Mouse (Mus musculus) forebrain, embryonic 15.5 days (tissue): ENCODE data around the gene Gp1ba. TPM values are rescaled to one million over a fixed set of nuclear protein-coding genes. Genes with fewer than 3 reads are reported as not detected.

Source experiments
- ATAC-seq: fragments of 200-750 bp; cut with Nextera tagmentation; replicated peaks from 2 replicates; pipeline ENCODE4 v1.8.0; 2017; ENCODE audit warnings: mild to moderate bottlenecking, moderate TSS enrichment, moderate library complexity
- H3K27ac ChIP-seq: fragments of 300-500 bp; sonication (generic); replicated peaks from 2 replicates; pipeline ENCODE4 v1.5.1; 2015; ENCODE audit warnings: mild to moderate bottlenecking, inconsistent platforms
- H3K27me3 ChIP-seq: fragments of 300-500 bp; sonication (generic); 2 replicates; pipeline ENCODE4 v1.6.1; 2015; ENCODE audit warnings: inconsistent platforms
- H3K36me3 ChIP-seq: fragments of 300-500 bp; sonication (generic); 2 replicates; pipeline ENCODE4 v1.6.1; 2015; ENCODE audit warnings: mild to moderate bottlenecking, inconsistent platforms
- H3K4me1 ChIP-seq: fragments of 300-500 bp; sonication (generic); 2 replicates; pipeline ENCODE4 v1.6.1; 2015; ENCODE audit warnings: inconsistent platforms
- H3K4me2 ChIP-seq: fragments of 300-500 bp; sonication (generic); replicated peaks from 2 replicates; pipeline ENCODE4 v1.6.1; 2015; ENCODE audit warnings: mild to moderate bottlenecking, inconsistent platforms
- H3K4me3 ChIP-seq: fragments of 300-500 bp; sonication (generic); 2 replicates; pipeline ENCODE4 v1.5.1; 2015; ENCODE audit warnings: mild to moderate bottlenecking, inconsistent platforms
- H3K9ac ChIP-seq: fragments of 300-500 bp; sonication (generic); replicated peaks from 2 replicates; pipeline ENCODE4 v1.6.1; 2015; ENCODE audit warnings: mild to moderate bottlenecking, inconsistent platforms
- H3K9me3 ChIP-seq: fragments of 300-500 bp; sonication (generic); 2 replicates; pipeline ENCODE4 v1.6.1; 2016; ENCODE audit warnings: inconsistent platforms
- WGBS: fragments of 180-500 bp; shearing (Covaris S2); methylation state at CpG from one replicate; pipeline ENCODE4 v1.1.7; 2015; ENCODE audit warnings: mixed read lengths; 5-methylcytosine and 5-hydroxymethylcytosine counted together
- polyA plus RNA-seq: library from polyadenylated mRNA; unstranded; fragments of >200 nt; fragmentation: Nextera tagmentation; extraction: Ambion mirVana; gene quantifications from 2 replicates; pipeline ENCODE4 v1.2.1, GENCODE M21; 2015

Gene Gp1ba
- polyA plus RNA-seq, 1 experiment from 2014 or later, result 0.08 TPM

- Histone ChIP-seq H3K4me2 (peak overlapping the region; percentile 94), H3K9me3 (no peaks in the 10 kb centered on the region), H3K4me1 (peaks cover 29% of the 10 kb centered on the region), H3K27ac (peak overlapping the region; percentile 99), H3K36me3 (peaks cover 25% of the 10 kb centered on the region), H3K4me3 (peak overlapping the region; percentile 59), H3K27me3 (no peaks in the 10 kb centered on the region), H3K9ac (peak overlapping the region; percentile 60)
- under 1% methylated on average over 15 of the region's 15 CpGs for WGBS
- ATAC-seq, result no peak; the same call in 1 of the 2 replicates
These were observed 29.4 kb downstream of the Gp1ba start for GRCm38 (mm10) chr11:70668335-70668770.

- under 1% methylated on average over 44 of the region's 44 CpGs for WGBS
- H3K27me3 ChIP-seq, result no peaks in the 10 kb centered on the region
- H3K27ac ChIP-seq, result peak within 1 kb of the TSS; percentile 99
These were observed 30.0 kb downstream of the Gp1ba start, which contains the start of gene Spag7 for GRCm38 (mm10) chr11:70668771-70669505. Gene Spag7, minus strand, starts transcription at chr11:70669416.

GRCm38 (mm10) chr11:70669582-70670345 is 30.8 kb downstream of the Gp1ba start:
- H3K9ac ChIP-seq, result peak overlapping the region; percentile 70
- peak; percentile 39 for ATAC-seq
- H3K9me3 ChIP-seq, result no peaks in the 10 kb centered on the region
- peak overlapping the region; percentile 99 for H3K27ac ChIP-seq
- peaks cover 29% of the 10 kb centered on the region for H3K4me1 ChIP-seq
- peak overlapping the region; percentile 72 for H3K4me2 ChIP-seq
- peaks cover 20% of the 10 kb centered on the region for H3K36me3 ChIP-seq
- no peaks in the 10 kb centered on the region for H3K27me3 ChIP-seq
- under 1% methylated on average over 31 of the region's 31 CpGs for WGBS
- peak overlapping the region; percentile 59 for H3K4me3 ChIP-seq

More at GRCm38 (mm10) chr11:70668771-70669505, 30.0 kb downstream of the Gp1ba start, which contains the start of gene Spag7:
- ATAC-seq, result peak; percentile 97
- peak within 1 kb of the TSS; percentile 94 for H3K4me2 ChIP-seq
- peaks cover 29% of the 10 kb centered on the region for H3K4me1 ChIP-seq
- peak within 1 kb of the TSS; percentile 70 for H3K9ac ChIP-seq
- H3K9me3 ChIP-seq, result no peaks in the 10 kb centered on the region
- peaks cover 25% of the 10 kb centered on the region for H3K36me3 ChIP-seq
- peak within 1 kb of the TSS; percentile 59 for H3K4me3 ChIP-seq

GRCm38 (mm10) chr11:70670483-70670882 is 31.6 kb downstream of the Gp1ba start:
- H3K36me3 ChIP-seq, result peaks cover 21% of the 10 kb centered on the region
- H3K27me3 ChIP-seq, result no peaks in the 10 kb centered on the region
- H3K4me3 ChIP-seq, result peak overlapping the region; percentile 59
- WGBS, result 35% methylated on average over 14 of the region's 14 CpGs
- ATAC-seq, result no peak
- peaks cover 29% of the 10 kb centered on the region for H3K4me1 ChIP-seq
- H3K9me3 ChIP-seq, result no peaks in the 10 kb centered on the region
- peak overlapping the region; percentile 72 for H3K4me2 ChIP-seq
- H3K9ac ChIP-seq, result peak overlapping the region; percentile 70
- peak overlapping the region; percentile 99 for H3K27ac ChIP-seq

GRCm38 (mm10) chr11:70671333-70672047 is 32.6 kb downstream of the Gp1ba start:
- Histone ChIP-seq H3K36me3 (peaks cover 30% of the 10 kb centered on the region), H3K9me3 (no peaks in the 10 kb centered on the region), H3K4me2 (no peak overlapping the region; the same call in 1 of the 2 replicates), H3K27ac (no peak overlapping the region), H3K9ac (no peak overlapping the region), H3K4me3 (no peak overlapping the region; the same call in 1 of the 2 replicates), H3K4me1 (peaks cover 29% of the 10 kb centered on the region), H3K27me3 (no peaks in the 10 kb centered on the region)
- WGBS, result 80% methylated on average over 16 of the region's 16 CpGs
- ATAC-seq, result no peak

- Histone ChIP-seq H3K4me3 (no peak overlapping the region), H3K27ac (no peak overlapping the region), H3K9ac (no peak overlapping the region), H3K27me3 (no peaks in the 10 kb centered on the region), H3K9me3 (no peaks in the 10 kb centered on the region), H3K4me1 (peaks cover 16% of the 10 kb centered on the region), H3K4me2 (no peak overlapping the region), H3K36me3 (peaks cover 43% of the 10 kb centered on the region)
- WGBS, result 57% methylated on average over 6 of the region's 6 CpGs
- ATAC-seq, result no peak
These were observed 35.1 kb downstream of the Gp1ba start for GRCm38 (mm10) chr11:70674014-70674413.

- no peaks in the 10 kb centered on the region for H3K9me3 ChIP-seq
- H3K27ac ChIP-seq, result no peak overlapping the region
- peaks cover 46% of the 10 kb centered on the region for H3K36me3 ChIP-seq
- H3K4me2 ChIP-seq, result no peak overlapping the region
- peaks cover 16% of the 10 kb centered on the region for H3K4me1 ChIP-seq
- no peak for ATAC-seq
- H3K4me3 ChIP-seq, result no peak overlapping the region
- WGBS, result 68% methylated on average over 11 of the region's 11 CpGs
- H3K9ac ChIP-seq, result no peak overlapping the region
- H3K27me3 ChIP-seq, result no peaks in the 10 kb centered on the region
These were observed 35.6 kb downstream of the Gp1ba start for GRCm38 (mm10) chr11:70674501-70674900.

- H3K4me2 ChIP-seq, result no peak overlapping the region
- H3K9me3 ChIP-seq, result no peaks in the 10 kb centered on the region
- H3K4me3 ChIP-seq, result no peak overlapping the region
- H3K27ac ChIP-seq, result no peak overlapping the region
- 82% methylated on average over 9 of the region's 9 CpGs for WGBS
- no peak overlapping the region for H3K9ac ChIP-seq
- ATAC-seq, result no peak
- no peaks in the 10 kb centered on the region for H3K27me3 ChIP-seq
- H3K4me1 ChIP-seq, result peaks cover 16% of the 10 kb centered on the region
- H3K36me3 ChIP-seq, result peaks cover 56% of the 10 kb centered on the region
These were observed 39.2 kb downstream of the Gp1ba start for GRCm38 (mm10) chr11:70678092-70678491.

GRCm38 (mm10) chr11:70678576-70678975 is 39.7 kb downstream of the Gp1ba start:
- no peak overlapping the region for H3K4me3 ChIP-seq
- peaks cover 60% of the 10 kb centered on the region for H3K36me3 ChIP-seq
- no peak overlapping the region for H3K9ac ChIP-seq
- WGBS, result 88% methylated on average over 2 of the region's 2 CpGs
- H3K4me1 ChIP-seq, result peaks cover 16% of the 10 kb centered on the region
- no peak overlapping the region for H3K4me2 ChIP-seq
- no peaks in the 10 kb centered on the region for H3K9me3 ChIP-seq
- no peaks in the 10 kb centered on the region for H3K27me3 ChIP-seq
- no peak for ATAC-seq
- no peak overlapping the region for H3K27ac ChIP-seq

- 97% methylated on average over 8 of the region's 8 CpGs for WGBS
- Histone ChIP-seq H3K4me3 (no peak overlapping the region), H3K9ac (no peak overlapping the region), H3K36me3 (peaks cover 60% of the 10 kb centered on the region), H3K4me2 (no peak overlapping the region), H3K9me3 (no peaks in the 10 kb centered on the region), H3K27me3 (no peaks in the 10 kb centered on the region), H3K27ac (no peak overlapping the region), H3K4me1 (peaks cover 16% of the 10 kb centered on the region)
- ATAC-seq, result no peak
These were observed 40.4 kb downstream of the Gp1ba start for GRCm38 (mm10) chr11:70679361-70679760.

- Histone ChIP-seq H3K9ac (no peak overlapping the region), H3K36me3 (peaks cover 64% of the 10 kb centered on the region), H3K9me3 (no peaks in the 10 kb centered on the region), H3K4me2 (no peak overlapping the region), H3K4me1 (peaks cover 16% of the 10 kb centered on the region), H3K4me3 (no peak overlapping the region), H3K27me3 (no peaks in the 10 kb centered on the region), H3K27ac (no peak overlapping the region)
- ATAC-seq, result no peak
- 92% methylated on average over 8 of the region's 8 CpGs for WGBS
These were observed 41.0 kb downstream of the Gp1ba start for GRCm38 (mm10) chr11:70679894-70680293.
